Mouse (Mus musculus) cerebellum, adult 2 months (tissue): ENCODE data around the gene Zfp64. TPM values are rescaled to one million over a fixed set of nuclear protein-coding genes. Genes with fewer than 3 reads are reported as not detected.
A peak's percentile ranks its signal among the peaks of the same experiment; 100 is the strongest.

Experiments used
- DNase-seq, 2 experiments: peaks; one replicate each; pipeline ENCODE4 v3.0.0; 2021
- H3K27ac ChIP-seq: fragments of 200-500 bp; 2 replicates; pipeline ENCODE4 v1.5.1; 2012; ENCODE audit warnings: low read length, control low read depth, inconsistent platforms; ENCODE audit not compliant: insufficient read depth
- H3K27me3 ChIP-seq: fragments of 200-500 bp; 2 replicates; pipeline ENCODE4 v1.6.1; 2012; ENCODE audit warnings: inconsistent platforms, mild to moderate bottlenecking, low read length, moderate library complexity; ENCODE audit not compliant: control insufficient read depth, insufficient read depth
- H3K4me1 ChIP-seq: fragments of 200-500 bp; 2 replicates; pipeline ENCODE4 v1.6.1; 2011; ENCODE audit warnings: low read length; ENCODE audit not compliant: control insufficient read depth, insufficient read depth
- H3K4me3 ChIP-seq: fragments of 200-500 bp; replicated peaks from 2 replicates; pipeline ENCODE3; 2011; ENCODE audit warnings: mild to moderate bottlenecking, low read depth, low read length, control low read depth; ENCODE audit not compliant: insufficient read depth
- CTCF ChIP-seq: fragments of 200-500 bp; IDR thresholded peaks from 2 replicates; pipeline ENCODE4 v1.5.1; 2011; ENCODE audit warnings: low read depth, mild to moderate bottlenecking, control low read depth, low read length, moderate library complexity, borderline replicate concordance; ENCODE audit not compliant: insufficient read depth
- POLR2A ChIP-seq: fragments of 200-500 bp; IDR thresholded peaks from 2 replicates; pipeline ENCODE4 v1.6.1; 2011; ENCODE audit warnings: low read length, control low read depth, borderline replicate concordance; ENCODE audit not compliant: insufficient read depth
- WGBS: fragments of 180-500 bp; shearing (Covaris S2); methylation state at CpG from one replicate; pipeline ENCODE4 v1.1.7; 2018; 5-methylcytosine and 5-hydroxymethylcytosine counted together
- polyA plus RNA-seq: library from polyadenylated mRNA; depleted of rRNA; stranded (reverse); fragments of >200 nt; gene quantifications from 2 replicates; pipeline ENCODE4 v1.2.3, GENCODE M21; 2012

Gene Zfp64
- polyA plus RNA-seq, 1 experiment, result 18.6 TPM

GRCm38 (mm10) chr2:168870480-168870879, 84.9 kb downstream of the Zfp64 start:
- Histone ChIP-seq H3K27ac (no peak overlapping the region), H3K27me3 (no peaks in the 10 kb centered on the region; the same call in 1 of the 2 replicates), H3K4me3 (no peak overlapping the region), H3K4me1 (no peaks in the 10 kb centered on the region)
- TF ChIP-seq POLR2A, result no peak
- peak; percentile 23; the same call in 1 of the 2 replicates for TF ChIP-seq CTCF
- no peak for DNase-seq
- 65% methylated on average over 4 of the region's 4 CpGs for WGBS

- no peaks in the 10 kb centered on the region for H3K4me1 ChIP-seq
- no peak for DNase-seq
- H3K27me3 ChIP-seq, result no peaks in the 10 kb centered on the region
- no peak overlapping the region for H3K27ac ChIP-seq
- no peak overlapping the region for H3K4me3 ChIP-seq
- no peak for TF ChIP-seq POLR2A
- TF ChIP-seq CTCF, result no peak
- WGBS, result 81% methylated on average over 8 of the region's 8 CpGs
These were observed 88.4 kb downstream of the Zfp64 start for GRCm38 (mm10) chr2:168866942-168867341.

- no peak overlapping the region for H3K4me3 ChIP-seq
- DNase-seq, result no peak
- no peak overlapping the region for H3K27ac ChIP-seq
- WGBS, result 83% methylated on average over 10 of the region's 10 CpGs
- H3K4me1 ChIP-seq, result no peaks in the 10 kb centered on the region
- no peaks in the 10 kb centered on the region for H3K27me3 ChIP-seq
- no peak for TF ChIP-seq CTCF
- TF ChIP-seq POLR2A, result no peak
These were observed 89.0 kb downstream of the Zfp64 start for GRCm38 (mm10) chr2:168866436-168866835.

- TF ChIP-seq CTCF, result no peak
- no peak for TF ChIP-seq POLR2A
- H3K4me3 ChIP-seq, result no peak overlapping the region
- 86% methylated on average over 5 of the region's 5 CpGs for whole genome bisulfite sequencing
These were observed 90.5 kb downstream of the Zfp64 start for GRCm38 (mm10) chr2:168864905-168865304.

GRCm38 (mm10) chr2:168862694-168863093, 92.7 kb downstream of the Zfp64 start:
- H3K27me3 ChIP-seq, result no peaks in the 10 kb centered on the region
- WGBS, result 71% methylated on average over 4 of the region's 4 CpGs
- H3K27ac ChIP-seq, result no peak overlapping the region
- H3K4me3 ChIP-seq, result no peak overlapping the region
- no peak for TF ChIP-seq POLR2A
- no peak for TF ChIP-seq CTCF
- no peaks in the 10 kb centered on the region for H3K4me1 ChIP-seq
- no peak for DNase-seq

More at GRCm38 (mm10) chr2:168864905-168865304, 90.5 kb downstream of the Zfp64 start:
- H3K27me3 ChIP-seq, result no peaks in the 10 kb centered on the region
- no peak for DNase-seq
- no peak overlapping the region for H3K27ac ChIP-seq
- H3K4me1 ChIP-seq, result no peaks in the 10 kb centered on the region

GRCm38 (mm10) chr2:168860922-168861740, 94.3 kb downstream of the Zfp64 start:
- WGBS, result 57% methylated on average over 24 of the region's 24 CpGs
- Histone ChIP-seq H3K4me3 (no peak overlapping the region), H3K4me1 (peaks cover 5% of the 10 kb centered on the region; the same call in 1 of the 2 replicates), H3K27ac (no peak overlapping the region), H3K27me3 (no peaks in the 10 kb centered on the region)
- no peak for TF ChIP-seq CTCF
- TF ChIP-seq POLR2A, result no peak
- DNase-seq, result no peak

- peaks cover 5% of the 10 kb centered on the region; the same call in 1 of the 2 replicates for H3K4me1 ChIP-seq
- no peak for DNase-seq
- TF ChIP-seq CTCF (no peak), POLR2A (no peak)
- H3K27me3 ChIP-seq, result no peaks in the 10 kb centered on the region
- H3K27ac ChIP-seq, result no peak overlapping the region
- 34% methylated on average over 16 of the region's 16 CpGs for WGBS
- H3K4me3 ChIP-seq, result no peak overlapping the region
These were observed 95.2 kb downstream of the Zfp64 start for GRCm38 (mm10) chr2:168860032-168860691.
